Mouse (Mus musculus) embryonic facial prominence, embryonic 11.5 days (tissue): ENCODE results near the gene Slc35d1. TPM values are rescaled to one million over a fixed set of nuclear protein-coding genes. Genes with fewer than 3 reads are reported as not detected.

Source experiments
- ATAC-seq: fragments of 200-750 bp; cut with Nextera tagmentation; replicated peaks from 2 replicates; pipeline ENCODE4 v1.8.0; 2017; ENCODE audit warnings: low read depth; ENCODE audit not compliant: insufficient number of reproducible peaks, low FRiP score, low TSS enrichment
- DNase-seq: peaks from one replicate; pipeline ENCODE4 v3.0.0-alpha.2; 2015; ENCODE audit warnings: low spot score
- H3K27ac ChIP-seq: fragments of 300-500 bp; sonication (generic); replicated peaks from 2 replicates; pipeline ENCODE4 v1.5.1; 2014; ENCODE audit warnings: mild to moderate bottlenecking, low read depth, low read length, control low read depth
- H3K27me3 ChIP-seq: fragments of 300-500 bp; sonication (generic); 2 replicates; pipeline ENCODE4 v1.6.1; 2014; ENCODE audit warnings: mild to moderate bottlenecking, low read length, moderate library complexity, mixed read lengths; ENCODE audit not compliant: control insufficient read depth, insufficient read depth
- H3K36me3 ChIP-seq: fragments of 300-500 bp; sonication (generic); replicated peaks from 2 replicates; pipeline ENCODE4 v1.6.1; 2014; ENCODE audit warnings: low read depth, mild to moderate bottlenecking, low read length, moderate library complexity, mixed read lengths; ENCODE audit not compliant: control insufficient read depth, insufficient read depth
- H3K4me1 ChIP-seq: fragments of 300-500 bp; sonication (generic); 2 replicates; pipeline ENCODE4 v1.6.1; 2014; ENCODE audit warnings: low read length, mixed read lengths; ENCODE audit not compliant: control insufficient read depth, insufficient read depth
- H3K4me2 ChIP-seq: fragments of 300-500 bp; sonication (generic); 2 replicates; pipeline ENCODE4 v1.6.1; 2014; ENCODE audit warnings: low read depth, mild to moderate bottlenecking, control low read depth, low read length, moderate library complexity
- H3K4me3 ChIP-seq: fragments of 300-500 bp; sonication (generic); 2 replicates; pipeline ENCODE4 v1.5.1; 2014; ENCODE audit warnings: low read depth, low read length, control low read depth
- H3K9ac ChIP-seq: fragments of 300-500 bp; sonication (generic); replicated peaks from 2 replicates; pipeline ENCODE4 v1.6.1; 2014; ENCODE audit warnings: mild to moderate bottlenecking, control low read depth, low read length
- H3K9me3 ChIP-seq: fragments of 300-500 bp; sonication (generic); replicated peaks from 2 replicates; pipeline ENCODE4 v1.6.1; 2016; ENCODE audit warnings: mild to moderate bottlenecking, low read length, inconsistent platforms, mixed read lengths; ENCODE audit not compliant: control insufficient read depth
- WGBS: fragments of 180-500 bp; shearing (Covaris S2); extraction: QIAGEN DNeasy Blood & Tissue Kit; methylation state at CpG from one replicate; pipeline ENCODE4 v1.1.7; 2014; 5-methylcytosine and 5-hydroxymethylcytosine counted together
- polyA plus RNA-seq: library from polyadenylated mRNA; unstranded; fragments of >200 nt; fragmentation: Nextera tagmentation; extraction: Ambion mirVana; gene quantifications from 2 replicates; pipeline ENCODE4 v1.2.1, GENCODE M21; 2014

The Slc35d1 gene
- polyA plus RNA-seq, 1 experiment from 2014 or later: 12.6 TPM

GRCm38 (mm10) chr4:103208553-103208952 lies 6.4 kb downstream of the Slc35d1 start:
- H3K4me3 ChIP-seq: no peak overlapping the region
- no peaks in the 10 kb centered on the region for H3K4me1 ChIP-seq
- 94% methylated on average over 1 of the region's 1 CpGs for WGBS
- no peaks in the 10 kb centered on the region; the same call in 1 of the 2 replicates for H3K36me3 ChIP-seq
- ATAC-seq (no peak), DNase-seq (no peak)
- H3K27ac ChIP-seq: no peak overlapping the region
- no peak overlapping the region for H3K4me2 ChIP-seq
- no peaks in the 10 kb centered on the region for H3K9me3 ChIP-seq
- H3K9ac ChIP-seq: no peak overlapping the region
- H3K27me3 ChIP-seq: no peaks in the 10 kb centered on the region

DNA sequence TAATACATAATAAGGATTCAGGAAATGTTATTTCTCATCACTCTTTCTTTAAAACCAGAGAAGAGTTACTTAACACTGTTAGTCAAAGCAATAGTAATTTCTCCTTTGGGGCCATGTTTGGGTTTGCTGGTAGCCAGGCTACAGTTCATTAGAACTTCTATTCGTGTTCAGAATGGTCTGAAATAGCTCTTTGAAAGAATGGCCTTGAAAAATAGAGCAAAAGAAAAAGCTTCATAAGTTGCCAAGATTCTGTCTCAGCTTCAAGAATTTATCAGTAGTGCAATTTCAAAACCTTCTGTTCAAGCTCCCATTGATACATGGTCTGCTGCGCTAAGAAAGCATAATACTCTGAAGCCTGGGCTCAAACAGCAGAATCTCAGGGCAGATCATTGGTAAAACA lies 11.3 kb downstream of the Slc35d1 start:
- Histone ChIP-seq H3K9ac (no peak overlapping the region), H3K4me1 (no peaks in the 10 kb centered on the region), H3K4me3 (no peak overlapping the region), H3K4me2 (no peak overlapping the region), H3K27me3 (no peaks in the 10 kb centered on the region), H3K36me3 (no peaks in the 10 kb centered on the region; the same call in 1 of the 2 replicates), H3K9me3 (no peaks in the 10 kb centered on the region), H3K27ac (no peak overlapping the region)
- DNase-seq (no peak), ATAC-seq (no peak)
- 92% methylated on average over 2 of the region's 2 CpGs for WGBS

DNA sequence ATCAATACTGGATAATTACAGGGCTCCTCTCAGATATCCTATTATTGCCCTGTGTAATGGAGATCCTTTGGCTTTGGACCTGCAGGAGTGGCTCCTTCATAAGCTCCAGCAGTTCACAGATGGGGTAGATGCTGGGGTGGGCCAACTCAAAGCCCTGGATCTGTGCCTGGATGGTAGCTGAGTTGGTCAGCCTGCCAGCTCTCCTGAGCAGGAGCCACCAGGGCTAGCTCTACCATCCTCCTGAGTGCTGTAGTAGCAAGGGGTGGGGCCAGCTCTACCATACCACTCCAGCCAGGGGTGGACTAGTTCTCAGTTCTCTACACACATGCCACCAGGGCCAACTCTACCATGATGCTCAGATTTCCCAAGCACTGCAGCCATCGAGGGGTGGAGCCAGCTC lies 14.9 kb downstream of the Slc35d1 start:
- H3K4me1 ChIP-seq: no peaks in the 10 kb centered on the region
- 83% methylated on average over 1 of the region's 1 CpGs for WGBS
- no peaks in the 10 kb centered on the region for H3K9me3 ChIP-seq
- H3K27me3 ChIP-seq: no peaks in the 10 kb centered on the region
- H3K9ac ChIP-seq: no peak overlapping the region
- no peak overlapping the region for H3K4me3 ChIP-seq
- no peak overlapping the region for H3K27ac ChIP-seq
- ATAC-seq (no peak), DNase-seq (no peak)
- no peak overlapping the region for H3K4me2 ChIP-seq
- no peaks in the 10 kb centered on the region; the same call in 1 of the 2 replicates for H3K36me3 ChIP-seq

- DNase-seq: no peak
- no peaks in the 10 kb centered on the region for H3K9me3 ChIP-seq
- H3K27me3 ChIP-seq: no peaks in the 10 kb centered on the region
- H3K4me3 ChIP-seq: no peak overlapping the region
- no peak overlapping the region for H3K27ac ChIP-seq
- WGBS: 39% methylated on average over 4 of the region's 4 CpGs
- no peaks in the 10 kb centered on the region for H3K4me1 ChIP-seq
- ATAC-seq: no peak
- H3K36me3 ChIP-seq: no peaks in the 10 kb centered on the region; the same call in 1 of the 2 replicates
- H3K9ac ChIP-seq: no peak overlapping the region
- H3K4me2 ChIP-seq: no peak overlapping the region
Measured at GRCm38 (mm10) chr4:103199086-103199485, 15.9 kb downstream of the Slc35d1 start.

GRCm38 (mm10) chr4:103197401-103197800 lies 17.6 kb downstream of the Slc35d1 start:
- no peak for DNase-seq
- Histone ChIP-seq H3K9ac (no peak overlapping the region), H3K9me3 (no peaks in the 10 kb centered on the region; the same call in 1 of the 2 replicates), H3K36me3 (peaks cover 3% of the 10 kb centered on the region), H3K4me1 (no peaks in the 10 kb centered on the region), H3K4me3 (no peak overlapping the region), H3K27ac (no peak overlapping the region), H3K4me2 (no peak overlapping the region), H3K27me3 (no peaks in the 10 kb centered on the region)
- 88% methylated on average over 8 of the region's 8 CpGs for WGBS
- no peak for ATAC-seq

DNA sequence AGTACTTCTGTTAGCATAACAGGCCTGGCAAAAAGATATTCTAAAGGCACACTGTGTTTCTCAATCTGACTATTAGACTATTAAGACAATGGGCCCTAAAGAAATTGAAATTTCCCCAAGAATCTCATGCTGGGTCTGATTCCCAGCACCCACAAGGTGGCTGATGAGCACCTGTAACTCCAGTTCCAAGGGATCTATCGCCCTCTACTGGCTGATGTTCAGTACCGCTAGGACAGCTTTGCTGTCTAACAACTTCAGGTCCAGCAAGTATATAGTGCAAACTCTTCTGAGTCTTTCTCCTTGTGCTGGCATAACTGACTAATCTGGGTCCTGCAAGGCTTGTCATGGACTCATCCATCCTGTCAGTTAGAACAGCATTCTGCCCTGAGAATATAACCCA lies 22.5 kb downstream of the Slc35d1 start:
- Histone ChIP-seq H3K9me3 (no peaks in the 10 kb centered on the region; the same call in 1 of the 2 replicates), H3K27ac (no peak overlapping the region), H3K4me1 (no peaks in the 10 kb centered on the region), H3K4me3 (no peak overlapping the region), H3K9ac (no peak overlapping the region), H3K36me3 (peaks cover 3% of the 10 kb centered on the region; the same call in 1 of the 2 replicates), H3K27me3 (no peaks in the 10 kb centered on the region), H3K4me2 (no peak overlapping the region)
- ATAC-seq (no peak), DNase-seq (no peak)
- 82% methylated on average over 2 of the region's 2 CpGs for WGBS

- no peaks in the 10 kb centered on the region for H3K4me1 ChIP-seq
- H3K4me3 ChIP-seq: no peak overlapping the region
- no peaks in the 10 kb centered on the region; the same call in 1 of the 2 replicates for H3K9me3 ChIP-seq
- no peak overlapping the region for H3K27ac ChIP-seq
- peaks cover 3% of the 10 kb centered on the region; the same call in 1 of the 2 replicates for H3K36me3 ChIP-seq
- ATAC-seq: no peak
- no peak overlapping the region for H3K4me2 ChIP-seq
- H3K27me3 ChIP-seq: no peaks in the 10 kb centered on the region
- 83% methylated on average over 8 of the region's 8 CpGs for WGBS
- H3K9ac ChIP-seq: no peak overlapping the region
- no peak for DNase-seq
Measured at GRCm38 (mm10) chr4:103188786-103189640, 26.0 kb downstream of the Slc35d1 start.

GRCm38 (mm10) chr4:103180300-103180888 lies 34.6 kb downstream of the Slc35d1 start:
- Histone ChIP-seq H3K4me1 (no peaks in the 10 kb centered on the region), H3K36me3 (no peaks in the 10 kb centered on the region; the same call in 1 of the 2 replicates)
- no peak for DNase-seq

More at GRCm38 (mm10) chr4:103180300-103180888, 34.6 kb downstream of the Slc35d1 start:
- H3K9me3 ChIP-seq: no peaks in the 10 kb centered on the region
- no peaks in the 10 kb centered on the region for H3K27me3 ChIP-seq
- no peak overlapping the region for H3K4me2 ChIP-seq
- 66% methylated on average over 8 of the region's 8 CpGs for WGBS
- no peak overlapping the region for H3K4me3 ChIP-seq
- H3K27ac ChIP-seq: no peak overlapping the region
- ATAC-seq: no peak
- H3K9ac ChIP-seq: no peak overlapping the region
